Mouse (Mus musculus) spleen, adult 2 months (tissue): ENCODE results near the gene Ssu2.

Source experiments
- CTCF ChIP-seq: fragments of 200-500 bp; IDR thresholded peaks from 2 replicates; pipeline ENCODE4 v1.5.1; 2011; ENCODE audit warnings: mild to moderate bottlenecking, inconsistent platforms; ENCODE audit not compliant: insufficient read depth, insufficient read length, insufficient replicate concordance; ENCODE audit errors: extremely low read depth
- POLR2A ChIP-seq: fragments of 200-500 bp; IDR thresholded peaks from 2 replicates; pipeline ENCODE4 v1.6.1; 2011; ENCODE audit warnings: low read depth, low read length, inconsistent platforms

GRCm38 (mm10) chr6:112337667-112338066 lies 50.2 kb downstream of the Ssu2 start:
- TF ChIP-seq POLR2A (no peak), CTCF (no peak)
